Mouse (Mus musculus): Measurements from ENCODE around the gene Dixdc1. TPM values are rescaled to one million over a fixed set of nuclear protein-coding genes. Genes with fewer than 3 reads are reported as not detected.

Gene Dixdc1
- polyA plus RNA-seq, 1 experiment from 2014 or later = 31.6 TPM

Other genes starting within 250 kb of the Dixdc1 start
- gene Plet1, start 245.0 kb downstream of the Dixdc1 start, polyA plus RNA-seq (2016; fragmentation: Nextera tagmentation; extraction: Ambion mirVana) = 1.4 and 1.6 TPM in 2 replicates
- 62.5 and 68.9 TPM in 2 replicates for gene Pts, start 210.8 kb downstream of the Dixdc1 start, polyA plus RNA-seq (2016; fragmentation: Nextera tagmentation; extraction: Ambion mirVana)
- 0.94 and 1.2 TPM in 2 replicates for gene Il18, start 184.7 kb downstream of the Dixdc1 start, polyA plus RNA-seq (2016; fragmentation: Nextera tagmentation; extraction: Ambion mirVana)
- gene Bco2, start 184.3 kb downstream of the Dixdc1 start, polyA plus RNA-seq (2016; fragmentation: Nextera tagmentation; extraction: Ambion mirVana) = 0.09 and 0.34 TPM in 2 replicates
- not detected in 2 replicates for gene Tex12, start 178.2 kb downstream of the Dixdc1 start, polyA plus RNA-seq (2016; fragmentation: Nextera tagmentation; extraction: Ambion mirVana)
- gene Sdhd, start 135.7 kb downstream of the Dixdc1 start, polyA plus RNA-seq (2016; fragmentation: Nextera tagmentation; extraction: Ambion mirVana) = 312 and 315 TPM in 2 replicates
- gene Timm8b, start 135.6 kb downstream of the Dixdc1 start, polyA plus RNA-seq (2016; fragmentation: Nextera tagmentation; extraction: Ambion mirVana) = 316 and 320 TPM in 2 replicates
- gene Pih1d2, start 122.2 kb downstream of the Dixdc1 start, polyA plus RNA-seq (2016; fragmentation: Nextera tagmentation; extraction: Ambion mirVana) = 7.4 and 7.7 TPM in 2 replicates
- 22.4 and 23.3 TPM in 2 replicates for gene Nkapd1, start 122.1 kb downstream of the Dixdc1 start, polyA plus RNA-seq (2016; fragmentation: Nextera tagmentation; extraction: Ambion mirVana)
- 62.0 and 62.2 TPM in 2 replicates for gene Dlat, start 79.7 kb downstream of the Dixdc1 start, polyA plus RNA-seq (2016; fragmentation: Nextera tagmentation; extraction: Ambion mirVana)
- 3.8 and 4.1 TPM in 2 replicates for gene 2310030G06Rik, start 7.0 kb upstream of the Dixdc1 start, polyA plus RNA-seq (2016; fragmentation: Nextera tagmentation; extraction: Ambion mirVana)
- 12.3 and 12.9 TPM in 2 replicates for gene Cryab, start 11.8 kb upstream of the Dixdc1 start, polyA plus RNA-seq (2016; fragmentation: Nextera tagmentation; extraction: Ambion mirVana)
- gene Hspb2, start 12.8 kb upstream of the Dixdc1 start, polyA plus RNA-seq (2016; fragmentation: Nextera tagmentation; extraction: Ambion mirVana) = 2.8 and 3.7 TPM in 2 replicates
- 13.2 and 13.4 TPM in 2 replicates for gene Fdxacb1, start 28.7 kb upstream of the Dixdc1 start, polyA plus RNA-seq (2016; fragmentation: Nextera tagmentation; extraction: Ambion mirVana)
- 40.1 and 41.2 TPM in 2 replicates for gene Alg9, start 35.5 kb upstream of the Dixdc1 start, polyA plus RNA-seq (2016; fragmentation: Nextera tagmentation; extraction: Ambion mirVana)
- gene 1110032A03Rik, start 36.0 kb upstream of the Dixdc1 start, polyA plus RNA-seq (2016; fragmentation: Nextera tagmentation; extraction: Ambion mirVana) = 23.0 and 28.3 TPM in 2 replicates
- gene Ppp2r1b, start 105.8 kb upstream of the Dixdc1 start, polyA plus RNA-seq (2016; fragmentation: Nextera tagmentation; extraction: Ambion mirVana) = 162 and 178 TPM in 2 replicates